In the genomic region with DNA sequence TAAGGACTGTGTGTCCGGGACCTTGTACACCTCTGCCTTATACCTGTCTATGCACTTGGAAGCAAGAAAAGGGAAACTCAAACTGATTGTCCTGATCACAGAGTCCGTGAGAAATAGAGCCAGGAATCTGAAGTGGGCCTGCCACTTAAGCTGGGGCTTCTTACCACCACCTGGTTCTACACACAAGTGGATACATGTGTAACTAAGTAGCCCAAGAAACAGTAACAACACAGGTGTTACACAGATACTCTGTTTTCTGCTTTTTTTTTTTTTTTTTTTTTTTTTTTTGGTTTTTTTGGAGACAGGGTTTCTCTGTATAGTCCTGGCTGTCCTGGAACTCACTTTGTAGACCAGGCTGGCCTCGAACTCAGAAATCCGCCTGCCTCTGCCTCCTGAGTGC, we compare ENCODE assay signal across 8 mouse cellular contexts. TPM values are rescaled to one million over a fixed set of nuclear protein-coding genes. Genes with fewer than 3 reads are reported as not detected.
A peak's percentile ranks its signal among the peaks of the same experiment; 100 is the strongest.
DNase-seq lines count a peak whose midpoint lies in the region; ATAC-seq and TF ChIP-seq lines count a peak whose summit lies in the region.
"Not testable (repeated sequence)": the region's sequence is repeated elsewhere in the genome, so short reads cannot be mapped to it uniquely, and the experiment has no call there.

A gene (minus strand): TSS at position 101 of the 400 bp plus-strand sequence.

- peaks cover 41% of the 10 kb centered on the region for H3K36me3 ChIP-seq in forebrain, embryonic 13.5 days (ENCODE audit: poor library complexity, severe bottlenecking)
- H3K36me3 ChIP-seq in heart, postnatal 0 days (replicated peaks; ENCODE audit: control insufficient read depth, insufficient read depth, low read length) = peaks cover 23% of the 10 kb centered on the region
- not testable (repeated sequence) for H3K36me3 ChIP-seq in intestine, embryonic 15.5 days
- H3K36me3 ChIP-seq in limb, embryonic 15.5 days = peaks cover 42% of the 10 kb centered on the region
- peaks cover 39% of the 10 kb centered on the region for H3K36me3 ChIP-seq in neural tube, embryonic 15.5 days

- not testable (repeated sequence) for DNase-seq in heart, postnatal 0 days (ENCODE audit: low spot score)

- not testable (repeated sequence) for TF ChIP-seq CTCF in heart, postnatal 0 days (IDR thresholded peaks at IDR 0.05; ENCODE audit: low read depth)

- peak within 1 kb of the TSS; percentile 85; the same call in 1 of the 2 replicates for H3K4me2 ChIP-seq in forebrain, embryonic 13.5 days
- H3K4me2 ChIP-seq in heart, postnatal 0 days (ENCODE audit: low read depth, low read length); intestine, embryonic 15.5 days (replicated peaks); limb, embryonic 15.5 days: not testable (repeated sequence)
- 0 out of 2 replicates have a peak within 1 kb of the TSS, but pooled peaks have one; percentile 87 for H3K4me2 ChIP-seq in neural tube, embryonic 15.5 days

- WGBS in forebrain, embryonic 13.5 days = 96% methylated on average over 4 of the region's 4 CpGs
- WGBS in heart, postnatal 0 days = 83% methylated on average over 4 of the region's 4 CpGs
- 90% methylated on average over 4 of the region's 4 CpGs for WGBS in intestine, embryonic 15.5 days
- WGBS in limb, embryonic 15.5 days = 89% methylated on average over 4 of the region's 4 CpGs
- 94% methylated on average over 4 of the region's 4 CpGs for WGBS in neural tube, embryonic 15.5 days

- H3K4me3 ChIP-seq in forebrain, embryonic 13.5 days; heart, postnatal 0 days (ENCODE audit: low read depth, low read length); intestine, embryonic 15.5 days (replicated peaks); limb, embryonic 15.5 days; neural tube, embryonic 15.5 days (replicated peaks): not testable (repeated sequence)

- not testable (repeated sequence) for ATAC-seq in CD4-positive, CD25-positive, alpha-beta regulatory T cell, adult 4 months; common myeloid progenitor, adult 5-6 weeks (replicated peaks; ENCODE audit: low read depth, poor library complexity, severe bottlenecking); forebrain, embryonic 13.5 days; heart, postnatal 0 days (ENCODE audit: insufficient read depth, low read depth); intestine, embryonic 15.5 days; limb, embryonic 15.5 days (ENCODE audit: insufficient number of reproducible peaks, low FRiP score, low TSS enrichment, low read depth); megakaryocyte progenitor cell, adult 5-6 weeks (replicated peaks; ENCODE audit: poor library complexity); neural tube, embryonic 15.5 days (ENCODE audit: low FRiP score)

- not testable (repeated sequence) for H3K27me3 ChIP-seq in forebrain, embryonic 13.5 days; heart, postnatal 0 days (ENCODE audit: control insufficient read depth, insufficient read depth, low read length); intestine, embryonic 15.5 days (replicated peaks); limb, embryonic 15.5 days; neural tube, embryonic 15.5 days (replicated peaks)

- H3K9me3 ChIP-seq in forebrain, embryonic 13.5 days (replicated peaks); heart, postnatal 0 days (replicated peaks; ENCODE audit: control insufficient read depth, low read length); intestine, embryonic 15.5 days; limb, embryonic 15.5 days; neural tube, embryonic 15.5 days (replicated peaks): not testable (repeated sequence)

- not testable (repeated sequence) for H3K9ac ChIP-seq in forebrain, embryonic 13.5 days; heart, postnatal 0 days (replicated peaks; ENCODE audit: low read depth, low read length); intestine, embryonic 15.5 days; limb, embryonic 15.5 days; neural tube, embryonic 15.5 days (replicated peaks)

- not testable (repeated sequence) for TF ChIP-seq EP300 in heart, postnatal 0 days (IDR thresholded peaks at IDR 0.05; ENCODE audit: low read depth)

- not testable (repeated sequence) for H3K27ac ChIP-seq in forebrain, embryonic 13.5 days; heart, postnatal 0 days (ENCODE audit: low read depth); intestine, embryonic 15.5 days; limb, embryonic 15.5 days; neural tube, embryonic 15.5 days (replicated peaks)

- H3K4me1 ChIP-seq in forebrain, embryonic 13.5 days = peaks cover 27% of the 10 kb centered on the region
- not testable (repeated sequence) for H3K4me1 ChIP-seq in heart, postnatal 0 days (ENCODE audit: control insufficient read depth, insufficient read depth)
- H3K4me1 ChIP-seq in intestine, embryonic 15.5 days (replicated peaks) = peaks cover 12% of the 10 kb centered on the region
- peaks cover 26% of the 10 kb centered on the region for H3K4me1 ChIP-seq in limb, embryonic 15.5 days
- peaks cover 25% of the 10 kb centered on the region for H3K4me1 ChIP-seq in neural tube, embryonic 15.5 days

RNA-seq across cellular contexts. Expression of the gene that starts here (rescaled TPM):
- 10 to 100 TPM; 12.6 to 31.4 TPM for polyA plus RNA-seq in CD4-positive, CD25-positive, alpha-beta regulatory T cell, adult 4 months (2017; shearing (Covaris generic))
- total RNA-seq in common myeloid progenitor, adult 5-6 weeks (2017) = 108 and 117 TPM in 2 replicates
- polyA plus RNA-seq in forebrain, embryonic 13.5 days (2015; fragmentation: Nextera tagmentation; extraction: Ambion mirVana) = 172 and 179 TPM in 2 replicates
- total RNA-seq in heart, postnatal 0 days (2014; rRNA removed; ENCODE audit: low replicate concordance) = 26.4 and 28.5 TPM in 2 replicates
- 31.0 and 31.7 TPM in 2 replicates for polyA plus RNA-seq in heart, postnatal 0 days (2015; fragmentation: Nextera tagmentation; extraction: Ambion mirVana)
- polyA plus RNA-seq in intestine, embryonic 15.5 days (2015; fragmentation: Nextera tagmentation; extraction: Ambion mirVana) = 125 and 128 TPM in 2 replicates
- 95.9 and 97.8 TPM in 2 replicates for polyA plus RNA-seq in limb, embryonic 15.5 days (2015; fragmentation: Nextera tagmentation; extraction: Ambion mirVana)
- total RNA-seq in megakaryocyte progenitor cell, adult 5-6 weeks (2015) = 115 and 125 TPM in 2 replicates
- total RNA-seq in megakaryocyte progenitor cell, adult 5-6 weeks (2017) = 121 and 137 TPM in 2 replicates
- 22.1 and 51.7 TPM in 2 replicates for polyA plus RNA-seq in neural tube, embryonic 15.5 days (2015; fragmentation: Nextera tagmentation; extraction: Ambion mirVana)
